Mouse (Mus musculus) testis, adult 2 months (tissue): ENCODE measurements around the gene Angel1.
A peak's percentile ranks its signal among the peaks of the same experiment; 100 is the strongest.

Source experiments
- CTCF ChIP-seq: fragments of 200-500 bp; IDR thresholded peaks from 2 replicates; pipeline ENCODE4 v1.5.1; 2012; ENCODE audit warnings: low read depth, mild to moderate bottlenecking, inconsistent platforms, low read length, moderate library complexity; ENCODE audit not compliant: control insufficient read depth, insufficient read depth, insufficient replicate concordance
- POLR2A ChIP-seq: fragments of 200-500 bp; IDR thresholded peaks from 2 replicates; pipeline ENCODE4 v1.6.1; 2012; ENCODE audit warnings: low read depth, mild to moderate bottlenecking, inconsistent platforms, low read length, moderate library complexity; ENCODE audit not compliant: control insufficient read depth

DNA sequence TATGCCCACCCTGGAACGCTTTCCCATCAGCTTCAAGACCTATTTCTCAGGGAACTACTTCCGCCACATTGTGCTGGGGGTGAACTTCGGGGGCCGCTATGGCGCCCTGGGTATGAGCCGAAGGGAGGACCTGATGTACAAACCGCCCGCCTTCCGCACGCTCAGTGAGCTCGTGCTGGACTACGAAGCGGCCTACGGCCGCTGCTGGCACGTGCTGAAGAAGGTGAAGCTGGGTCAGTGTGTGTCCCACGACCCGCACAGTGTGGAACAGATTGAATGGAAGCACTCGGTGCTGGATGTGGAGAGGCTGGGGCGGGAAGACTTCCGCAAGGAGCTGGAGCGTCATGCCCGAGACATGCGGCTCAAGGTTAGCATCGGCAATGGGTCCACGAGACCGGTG is 37.3 kb downstream of the Angel1 start:
- TF ChIP-seq CTCF: no peak
- peak; percentile 34; the same call in 1 of the 2 replicates for TF ChIP-seq POLR2A
